Mouse (Mus musculus) G1E-ER4 (cell line): ENCODE measurements around the gene Morn3. TPM values are rescaled to one million over a fixed set of nuclear protein-coding genes. Genes with fewer than 3 reads are reported as not detected.

Experiments used
- GATA1 ChIP-seq: IDR thresholded peaks from one replicate; pipeline ENCODE4 v1.8.0; 2012; ENCODE audit warnings: low read length, inconsistent platforms
- polyA plus RNA-seq: library from polyadenylated mRNA; stranded (reverse); fragments of >175 nt; gene quantifications from 2 replicates; pipeline ENCODE4 v1.2.3, GENCODE M21; 2012

Gene Morn3
- polyA plus RNA-seq, 1 experiment: not detected

- TF ChIP-seq GATA1: no peak
These were observed 21.3 kb upstream of the Morn3 start, which contains the start of gene Tmem120b for GRCm38 (mm10) chr5:123068115-123068514. Tmem120b (plus strand) TSS chr5:123068415.

- no peak for TF ChIP-seq GATA1
These were observed 20.7 kb upstream of the Morn3 start for GRCm38 (mm10) chr5:123067395-123067995.

GRCm38 (mm10) chr5:123064207-123064606 lies 17.4 kb upstream of the Morn3 start:
- no peak for TF ChIP-seq GATA1

- no peak for TF ChIP-seq GATA1
These were observed 16.3 kb upstream of the Morn3 start for GRCm38 (mm10) chr5:123063141-123063540.

DNA sequence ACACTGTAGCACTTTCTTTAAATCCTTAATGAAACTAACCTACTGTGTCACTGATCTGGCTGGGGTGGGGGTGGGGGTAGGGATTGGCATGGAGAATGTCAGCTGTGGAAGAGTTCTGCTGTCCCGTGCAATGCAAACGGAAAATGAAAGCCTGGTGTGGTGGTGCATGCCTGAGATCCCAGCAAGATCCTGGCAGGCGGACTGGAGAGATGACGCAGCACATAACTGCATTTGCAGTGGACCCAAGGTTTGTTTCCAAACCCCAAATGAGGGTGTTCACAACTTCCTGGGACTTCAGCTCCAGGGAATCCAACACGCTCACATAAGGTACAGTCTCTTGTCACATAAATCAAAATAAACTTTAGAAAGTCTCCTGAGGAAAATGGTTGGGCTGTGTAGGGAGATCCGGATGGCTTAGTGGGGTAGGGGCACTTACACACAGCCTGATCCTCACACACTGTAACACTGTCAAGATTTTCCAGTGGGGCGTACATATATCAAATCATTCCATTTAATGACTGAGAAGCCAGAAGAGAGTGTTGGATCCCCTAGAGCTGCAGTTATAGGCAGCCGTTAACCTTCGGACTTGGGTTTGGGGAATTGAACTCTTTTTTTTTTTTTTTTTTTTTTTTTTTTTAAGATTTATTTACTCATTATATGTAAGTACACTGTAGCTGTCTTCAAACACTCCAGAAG lies 14.0 kb upstream of the Morn3 start:
- TF ChIP-seq GATA1: no peak

DNA sequence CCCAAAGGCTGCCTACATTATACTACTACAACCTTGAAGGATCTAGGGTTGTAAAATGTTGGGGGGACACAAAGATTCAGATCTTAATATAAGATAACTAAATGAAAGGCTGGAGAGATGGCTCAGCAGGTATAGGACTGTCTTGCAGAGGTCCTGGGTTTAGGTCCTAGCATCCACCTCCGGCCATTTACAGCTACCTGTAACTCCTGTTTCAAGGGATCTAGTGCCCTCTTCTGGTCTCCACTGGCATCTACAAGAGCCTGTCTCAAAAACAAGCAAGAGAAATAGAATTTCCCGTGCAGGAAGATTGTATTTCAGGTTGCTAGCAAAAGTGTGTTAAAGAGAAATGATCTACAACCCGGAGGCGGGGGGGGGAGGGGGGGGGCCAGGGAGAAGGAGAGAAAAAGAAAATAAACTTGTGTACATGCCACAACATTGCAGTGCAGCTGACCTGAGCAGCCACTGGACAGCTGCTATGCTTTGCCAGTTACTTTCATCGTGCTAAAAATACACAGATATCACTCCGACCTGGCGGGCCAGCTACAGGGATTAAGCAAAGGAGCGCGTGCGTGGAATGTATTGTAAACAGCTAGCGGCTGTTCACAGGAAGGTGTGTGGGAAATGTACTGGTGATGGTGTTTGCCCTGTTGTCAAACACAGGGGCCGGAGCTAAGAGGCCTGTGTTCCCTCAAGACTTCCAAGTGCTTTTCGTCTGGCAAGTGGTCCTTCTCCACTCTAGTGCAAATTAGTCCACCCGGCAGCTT lies 13.1 kb upstream of the Morn3 start:
- TF ChIP-seq GATA1: no peak

- no peak for TF ChIP-seq GATA1
These were observed 11.7 kb upstream of the Morn3 start for GRCm38 (mm10) chr5:123058251-123059102.

DNA sequence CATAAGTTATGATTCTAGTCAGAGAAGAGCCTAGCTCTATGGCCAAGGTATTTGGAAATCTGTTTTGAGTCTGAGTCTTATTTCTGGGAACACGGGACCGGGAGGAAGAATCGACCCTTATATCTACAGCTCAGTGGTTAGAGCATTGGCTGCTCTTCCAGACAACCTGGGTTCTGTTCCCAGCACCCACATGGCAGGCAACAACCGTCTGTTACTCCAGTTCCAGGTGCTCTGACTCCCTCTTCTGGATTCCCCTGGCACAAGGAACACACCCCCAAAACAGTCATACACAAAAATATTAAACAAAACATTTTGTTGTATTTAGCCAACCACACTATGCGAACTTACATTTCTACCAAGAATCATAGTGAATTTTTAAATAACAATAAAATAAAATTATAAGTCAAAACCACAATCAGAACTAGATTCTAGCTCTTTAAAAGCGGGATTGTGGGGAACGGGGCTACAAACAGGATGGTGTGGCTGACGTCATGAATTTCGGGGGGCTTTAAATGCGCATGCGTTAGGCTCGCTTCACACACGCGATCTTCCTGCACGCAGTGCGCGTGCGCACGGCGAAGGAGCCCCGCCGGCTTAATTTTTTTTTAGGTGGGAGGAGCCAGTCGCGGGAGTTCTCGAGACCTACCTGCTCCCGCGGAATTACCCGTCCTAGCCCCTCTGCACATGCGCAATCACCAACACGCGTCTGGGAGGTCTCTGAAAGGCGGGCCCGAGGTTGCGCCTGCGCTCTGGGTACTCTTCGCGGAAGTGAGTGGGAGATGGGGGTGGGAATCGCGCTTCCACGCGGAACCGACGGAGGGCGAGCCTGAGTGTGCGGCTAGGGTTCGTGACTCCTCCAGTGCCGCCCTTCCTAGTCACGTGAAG lies 10.8 kb upstream of the Morn3 start:
- TF ChIP-seq GATA1: no peak

DNA sequence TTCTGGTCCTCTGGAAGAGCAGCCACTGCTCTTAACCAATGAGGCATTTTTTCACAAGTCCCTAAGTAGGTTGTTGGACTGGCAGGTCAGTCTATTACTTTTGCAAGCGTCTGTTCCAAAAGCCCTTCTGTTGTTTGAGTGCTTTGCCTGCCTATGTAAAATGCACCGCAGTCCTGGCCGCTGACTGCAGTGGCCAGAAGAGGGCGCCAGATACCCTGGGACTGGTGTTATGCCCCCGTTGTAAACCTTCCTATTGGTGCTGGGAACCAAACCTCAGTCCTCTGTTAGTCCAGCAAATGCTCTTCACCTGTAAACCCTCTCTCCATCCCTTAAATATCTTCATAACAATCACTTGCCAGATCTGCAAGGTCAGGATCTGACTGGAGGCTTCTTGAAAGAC lies 4.9 kb upstream of the Morn3 start:
- no peak for TF ChIP-seq GATA1

DNA sequence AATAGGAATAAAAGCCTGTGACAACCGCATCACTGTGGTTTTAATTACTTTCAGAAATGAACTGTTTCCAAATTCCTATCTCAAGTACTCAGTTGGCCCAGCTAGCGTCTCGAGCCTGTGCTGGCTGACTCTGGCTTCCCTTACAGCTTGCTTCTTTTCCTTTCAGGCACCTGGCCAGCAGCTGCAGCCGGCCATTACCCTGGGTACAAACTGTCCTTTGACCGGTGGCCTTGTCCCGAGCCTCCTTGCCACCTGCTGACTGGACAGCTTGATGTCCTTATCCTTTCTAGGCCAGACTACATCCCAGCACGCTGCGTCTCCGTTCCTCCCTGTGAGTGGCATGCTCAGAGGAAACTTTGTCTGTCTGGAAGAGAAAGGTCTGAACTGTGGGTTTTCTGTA lies 4.1 kb upstream of the Morn3 start:
- TF ChIP-seq GATA1: no peak

DNA sequence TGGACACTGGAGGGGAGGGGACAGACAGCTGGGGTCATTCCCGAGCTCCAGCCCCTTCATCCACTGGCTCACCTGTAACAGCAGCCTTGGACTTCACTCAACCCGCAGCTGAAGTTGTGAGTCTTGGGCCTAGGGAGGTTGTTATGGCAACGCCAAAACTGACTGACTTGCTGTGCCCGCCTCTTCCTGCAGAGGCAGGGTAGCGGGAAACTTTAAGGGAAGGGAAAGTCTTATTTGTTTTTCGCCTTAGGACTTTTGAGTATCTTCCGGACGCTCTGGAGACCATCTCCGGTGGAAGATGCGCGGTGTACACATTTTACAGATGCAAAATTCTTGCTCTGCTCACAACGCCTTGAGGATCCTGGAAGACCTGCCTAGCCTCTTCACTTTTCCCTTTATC lies 2.5 kb upstream of the Morn3 start:
- no peak for TF ChIP-seq GATA1

GRCm38 (mm10) chr5:123045561-123046295 lies 1.1 kb downstream of the Morn3 start:
- TF ChIP-seq GATA1: no peak

DNA sequence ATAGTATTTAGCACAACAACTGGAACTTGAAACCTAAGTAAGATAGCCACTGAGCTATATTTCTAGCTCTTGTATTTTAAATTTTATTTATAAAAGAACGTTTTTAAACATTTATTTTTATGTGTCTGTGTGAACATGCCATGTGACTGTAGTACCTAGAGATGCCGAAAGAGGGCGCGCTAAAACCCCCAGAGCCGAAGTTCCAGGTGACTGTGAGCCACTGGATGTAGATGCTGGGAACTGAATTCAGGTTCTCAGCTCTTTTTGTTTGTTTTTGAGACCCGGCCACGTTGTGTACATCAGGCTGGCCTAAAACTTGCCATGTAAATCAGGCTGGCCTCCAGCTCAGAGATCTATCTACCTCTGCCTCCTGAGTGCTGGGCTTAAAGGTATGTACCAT lies 3.0 kb downstream of the Morn3 start:
- TF ChIP-seq GATA1: no peak

DNA sequence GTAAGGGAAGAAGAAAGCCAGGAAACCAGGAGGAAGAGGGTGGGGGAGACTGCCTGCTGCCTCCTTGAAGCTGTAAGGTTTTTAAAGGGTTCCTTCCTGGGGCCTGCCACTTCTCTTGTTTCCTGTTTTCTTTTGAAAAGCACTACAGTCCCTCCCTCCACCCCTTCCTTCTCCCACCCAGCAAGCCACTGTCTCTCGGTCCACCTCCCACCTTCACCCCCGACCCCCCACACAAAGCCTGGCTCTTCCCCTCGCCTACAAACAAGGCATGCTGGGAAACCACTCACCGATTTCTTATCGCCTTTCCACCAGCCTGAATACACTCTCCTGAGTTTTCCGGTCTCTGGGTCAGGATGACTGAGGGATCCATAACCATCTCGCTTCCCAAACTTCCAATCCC lies 6.0 kb downstream of the Morn3 start:
- no peak for TF ChIP-seq GATA1
